Mouse (Mus musculus) fat pad, adult 2 months (tissue): ENCODE results near the gene Guk1.
A peak's percentile ranks its signal among the peaks of the same experiment; 100 is the strongest.
"Not testable (repeated sequence)": the region's sequence is repeated elsewhere in the genome, so short reads cannot be mapped to it uniquely, and the experiment has no call there.

Experiments
- DNase-seq: peaks from one replicate; pipeline ENCODE4 v3.0.0-alpha.2; 2011; ENCODE audit warnings: low read depth, low spot score; ENCODE audit errors: extremely low read depth

The Guk1 gene

GRCm38 (mm10) chr11:59192059-59192386, at the start of gene Guk1:
TSS of gene Guk1 (minus strand) at chr11:59192212.
- no peak for DNase-seq

- no peak for DNase-seq
Measured at GRCm38 (mm10) chr11:59239796-59240195, 47.8 kb upstream of the Guk1 start.

- DNase-seq: no peak
Measured at GRCm38 (mm10) chr11:59239428-59239785, 47.4 kb upstream of the Guk1 start.

- no peak for DNase-seq
Measured at GRCm38 (mm10) chr11:59238525-59239427, 46.8 kb upstream of the Guk1 start.

GRCm38 (mm10) chr11:59232797-59233196, 40.8 kb upstream of the Guk1 start:
- no peak for DNase-seq

GRCm38 (mm10) chr11:59230144-59230760, 38.2 kb upstream of the Guk1 start:
- DNase-seq: no peak

- no peak for DNase-seq
Measured at GRCm38 (mm10) chr11:59228122-59228953, 36.3 kb upstream of the Guk1 start, which contains the start of gene Arf1. TSS of gene Arf1 (minus strand) at chr11:59228270.

- DNase-seq: no peak
Measured at GRCm38 (mm10) chr11:59227604-59228121, 35.7 kb upstream of the Guk1 start.

GRCm38 (mm10) chr11:59226787-59227603, 35.0 kb upstream of the Guk1 start:
- DNase-seq: no peak

- no peak for DNase-seq
Measured at GRCm38 (mm10) chr11:59226251-59226650, 34.2 kb upstream of the Guk1 start.

GRCm38 (mm10) chr11:59225167-59225566, 33.2 kb upstream of the Guk1 start:
- DNase-seq: no peak

- DNase-seq: no peak
Measured at GRCm38 (mm10) chr11:59224470-59224869, 32.5 kb upstream of the Guk1 start.

- DNase-seq: no peak
Measured at GRCm38 (mm10) chr11:59224025-59224424, 32.0 kb upstream of the Guk1 start.

- DNase-seq: no peak
Measured at GRCm38 (mm10) chr11:59222306-59222705, 30.3 kb upstream of the Guk1 start.

- no peak for DNase-seq
Measured at GRCm38 (mm10) chr11:59221604-59222003, 29.6 kb upstream of the Guk1 start.

GRCm38 (mm10) chr11:59219064-59219463, 27.1 kb upstream of the Guk1 start:
- no peak for DNase-seq

GRCm38 (mm10) chr11:59218389-59218998, 26.5 kb upstream of the Guk1 start:
- DNase-seq: peak; percentile 84

GRCm38 (mm10) chr11:59216955-59217354, 24.9 kb upstream of the Guk1 start:
- DNase-seq: no peak

GRCm38 (mm10) chr11:59212892-59213494, 21.0 kb upstream of the Guk1 start:
- no peak for DNase-seq

- not testable (repeated sequence) for DNase-seq
Measured at GRCm38 (mm10) chr11:59212320-59212719, 20.3 kb upstream of the Guk1 start.
